Mouse (Mus musculus) heart, adult 8-10 months (tissue): ENCODE measurements around the gene Cdk18. TPM values are rescaled to one million over a fixed set of nuclear protein-coding genes. Genes with fewer than 3 reads are reported as not detected.

Experiments used
- DNase-seq: peaks from one replicate; pipeline ENCODE4 v3.0.0; 2022; ENCODE audit warnings: low spot score
- total RNA-seq, 4 experiments: library from RNA; stranded (reverse); gene quantifications; 2 replicates each; pipeline ENCODE4 v1.2.4; 2022

The Cdk18 gene
- total RNA-seq, 4 experiments from 2014 or later = 16.9 to 21.5 (median 18.3) TPM

DNA sequence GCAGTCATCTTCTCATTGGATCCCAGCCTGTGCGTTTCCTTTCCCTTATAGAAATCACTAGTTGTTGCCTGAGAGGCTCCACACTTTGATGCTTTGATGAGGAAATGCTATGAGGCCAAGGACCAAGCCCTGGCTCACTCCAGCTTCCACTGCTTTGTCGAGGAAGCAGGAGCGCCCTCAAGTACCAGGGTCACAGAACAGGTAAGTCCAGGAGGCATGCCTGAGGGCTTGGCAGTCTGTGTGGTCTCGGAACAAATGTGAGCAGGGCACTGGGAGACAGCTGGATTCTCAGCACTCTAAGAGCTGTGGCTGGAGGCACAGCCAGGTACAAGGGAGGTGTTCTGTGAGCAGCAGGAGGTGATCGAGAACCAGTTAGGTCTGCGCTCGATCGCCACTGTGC is 27.1 kb downstream of the Cdk18 start:
- no peak for DNase-seq

DNA sequence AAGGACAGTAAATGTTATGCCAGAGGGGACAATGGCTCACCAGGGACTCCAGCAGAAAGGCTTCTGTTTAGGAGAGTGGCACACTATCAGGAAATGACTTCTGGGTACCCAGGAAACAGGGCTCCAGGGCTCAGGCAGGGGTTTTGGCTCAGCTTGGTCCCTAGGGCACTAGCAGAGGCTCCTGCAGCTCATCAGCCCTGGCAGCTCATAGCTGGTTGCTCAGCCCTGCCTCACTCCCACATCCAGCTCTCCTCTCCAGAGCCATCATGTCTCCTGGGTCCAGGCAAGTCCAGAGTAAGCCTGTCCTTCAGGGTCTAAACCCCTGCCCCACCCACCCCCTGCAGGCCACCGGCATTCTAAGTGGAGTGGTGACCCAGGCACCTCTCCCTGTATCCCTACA is 28.1 kb downstream of the Cdk18 start:
- no peak for DNase-seq

DNA sequence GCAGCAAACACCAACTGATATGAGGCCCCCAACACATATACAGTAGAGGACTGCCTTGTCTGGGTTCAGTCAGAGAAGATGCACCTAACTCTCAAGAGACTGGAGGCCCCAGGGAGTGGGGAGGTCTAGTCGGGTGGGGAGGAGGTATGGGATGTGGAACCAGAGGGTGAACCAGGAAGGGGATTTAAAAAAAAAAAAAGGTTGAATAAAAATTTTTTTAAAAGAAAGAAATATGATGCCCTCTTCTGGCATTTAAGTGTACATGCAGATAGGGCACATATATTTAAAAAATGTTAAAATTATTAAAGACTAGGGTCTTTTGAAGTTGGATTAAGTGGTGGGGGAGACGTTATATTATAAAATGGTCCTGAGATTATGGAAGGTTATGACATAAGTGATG is 30.1 kb downstream of the Cdk18 start:
- no peak for DNase-seq

DNA sequence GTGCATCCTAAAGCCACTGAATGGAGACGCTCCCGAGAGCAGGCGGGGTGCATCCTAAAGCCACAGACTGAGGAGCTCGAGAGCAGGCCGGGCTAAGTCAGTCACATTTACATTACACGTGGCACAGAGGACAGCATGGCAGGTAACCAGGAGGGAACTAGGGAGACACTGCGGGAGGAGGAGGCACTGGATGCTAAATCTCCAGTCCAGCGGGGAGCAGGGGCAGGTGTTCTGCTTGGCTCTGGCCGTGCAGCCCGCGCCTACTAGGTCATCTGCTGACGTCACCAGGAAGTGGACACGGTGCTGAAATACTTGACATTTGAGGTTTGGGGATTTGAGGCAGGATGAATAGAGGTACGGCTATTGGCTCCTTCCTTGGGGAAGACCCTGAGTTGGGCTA is 35.1 kb downstream of the Cdk18 start:
- no peak for DNase-seq

DNA sequence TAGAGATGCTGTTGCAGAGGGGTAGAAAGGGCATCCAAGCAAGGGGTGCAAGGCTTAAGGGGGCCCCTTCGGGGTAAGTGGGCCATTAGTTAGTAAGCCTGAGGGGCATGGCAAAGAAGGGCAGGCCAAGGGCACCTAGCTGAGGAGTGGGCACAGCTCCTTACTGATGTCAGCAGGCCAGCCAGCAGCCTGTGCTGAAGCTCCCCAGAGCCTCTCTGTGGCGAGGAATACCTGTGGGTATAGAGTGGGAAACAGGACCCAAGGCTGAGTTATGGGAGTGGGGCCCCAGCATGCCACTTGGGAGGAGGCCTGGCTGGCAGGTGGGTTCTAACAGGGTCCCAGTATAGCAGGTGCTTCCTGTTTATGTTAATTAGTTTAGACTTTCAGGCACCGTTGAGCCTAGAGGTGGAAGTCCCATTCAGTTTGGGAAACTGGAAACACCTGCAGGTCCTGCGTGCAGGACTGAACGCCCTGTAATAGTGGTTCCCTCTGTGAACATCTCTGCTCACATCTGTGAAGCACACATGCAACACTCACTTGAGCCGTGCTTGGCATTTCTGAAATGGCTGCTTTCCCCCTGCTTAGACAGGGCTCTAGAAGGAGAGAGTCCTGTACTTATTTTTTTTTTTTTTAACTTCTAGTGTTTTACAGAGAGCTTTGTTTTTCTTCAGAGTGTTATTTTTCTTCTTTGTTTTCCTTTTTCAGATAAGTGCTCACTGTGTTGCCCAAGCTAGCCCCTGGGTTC is 37.4 kb downstream of the Cdk18 start:
- no peak for DNase-seq

- DNase-seq = no peak
Measured at GRCm38 (mm10) chr1:132099775-132100174, 39.7 kb downstream of the Cdk18 start.

DNA sequence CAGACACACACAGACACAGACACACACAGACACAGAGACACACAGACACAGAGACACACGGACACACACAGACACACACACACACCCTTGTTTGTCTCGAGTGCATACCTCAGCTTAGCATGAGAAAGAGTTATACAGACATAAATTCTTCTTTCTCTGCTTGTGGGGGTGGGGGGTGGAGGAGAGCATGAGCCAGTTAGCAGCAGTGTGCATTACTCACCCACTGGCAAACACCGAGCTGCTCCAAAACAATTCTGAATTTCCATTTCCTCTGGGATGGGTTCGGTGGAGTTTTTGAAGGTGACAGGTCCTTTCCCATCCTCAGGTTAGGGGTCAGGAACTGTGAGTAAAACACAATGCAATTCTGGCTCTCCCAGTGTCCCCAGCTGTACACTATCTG is 40.5 kb downstream of the Cdk18 start:
- no peak for DNase-seq

GRCm38 (mm10) chr1:132098076-132098475 is 41.4 kb downstream of the Cdk18 start:
- DNase-seq = no peak

GRCm38 (mm10) chr1:132095356-132096004 is 44.0 kb downstream of the Cdk18 start:
- DNase-seq = peak; percentile 62

DNA sequence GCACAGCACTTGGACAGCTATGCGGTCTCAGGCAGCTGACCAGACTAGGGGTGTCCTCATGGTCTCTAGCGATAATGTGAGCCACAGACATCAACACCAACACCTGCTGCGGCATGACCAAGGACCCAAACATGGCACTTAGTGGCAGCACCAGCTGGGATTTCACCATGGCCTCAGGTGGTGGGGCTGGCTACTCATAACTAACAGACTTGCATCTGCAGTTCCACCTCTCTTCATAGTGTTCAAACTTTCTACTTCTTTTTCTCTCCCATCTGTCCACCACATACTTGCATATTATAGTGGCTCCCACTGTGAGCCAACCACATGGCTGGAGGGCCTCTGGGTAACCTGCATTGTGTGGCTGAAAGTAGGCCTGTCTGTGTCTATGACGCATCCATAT is 46.2 kb downstream of the Cdk18 start:
- no peak for DNase-seq

- no peak for DNase-seq
Measured at GRCm38 (mm10) chr1:132090266-132090665, 49.2 kb downstream of the Cdk18 start.

GRCm38 (mm10) chr1:132089767-132090166 is 49.7 kb downstream of the Cdk18 start:
- no peak for DNase-seq

DNA sequence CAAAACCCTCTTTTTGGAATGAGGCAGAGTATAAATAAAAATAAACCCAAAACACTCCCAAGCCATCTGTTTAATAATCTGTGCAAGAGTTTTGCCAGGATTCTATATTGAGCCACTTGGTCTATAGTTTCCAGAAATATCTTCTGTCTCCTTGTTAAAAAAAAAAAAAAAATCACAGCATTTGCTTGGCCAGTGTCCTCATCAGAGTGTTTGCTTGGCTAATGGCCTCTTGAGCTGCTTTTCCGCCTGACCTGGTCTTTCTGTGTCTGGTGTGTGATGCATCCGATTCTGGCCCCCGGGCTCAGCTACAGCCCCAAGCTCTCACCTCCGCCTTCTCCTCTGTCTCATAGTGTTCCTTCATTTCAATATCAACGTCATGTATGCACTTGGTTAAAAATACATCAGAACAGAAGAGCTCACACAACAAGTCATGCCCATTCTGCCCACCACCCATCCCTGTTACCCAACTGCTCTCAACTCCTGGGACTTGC is 51.3 kb downstream of the Cdk18 start:
- DNase-seq = no peak

GRCm38 (mm10) chr1:132085181-132086049 is 54.1 kb downstream of the Cdk18 start:
- DNase-seq = no peak

- DNase-seq = no peak
Measured at GRCm38 (mm10) chr1:132078413-132078812, 61.1 kb downstream of the Cdk18 start.

GRCm38 (mm10) chr1:132075576-132075975 is 63.9 kb downstream of the Cdk18 start:
- DNase-seq = no peak

DNA sequence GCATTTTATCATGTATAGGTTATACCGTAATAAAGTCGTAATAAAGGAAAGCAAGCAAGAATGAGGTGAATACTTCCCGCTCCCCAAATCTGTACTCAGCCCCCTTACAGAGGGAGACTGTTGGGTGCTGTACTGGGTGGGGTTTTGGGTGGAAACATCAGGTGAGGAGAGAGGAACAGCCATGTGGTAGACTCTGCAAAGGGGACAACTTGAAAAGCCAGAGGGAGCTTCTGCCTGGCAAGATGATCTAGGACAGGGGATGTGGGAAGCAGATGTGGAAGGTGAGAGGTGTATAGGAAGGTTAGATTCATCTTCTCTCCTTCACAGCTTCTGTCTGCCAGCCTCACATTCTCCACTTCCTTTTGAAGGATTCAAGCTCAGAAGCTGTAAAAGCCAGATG is 68.8 kb downstream of the Cdk18 start:
- no peak for DNase-seq

DNA sequence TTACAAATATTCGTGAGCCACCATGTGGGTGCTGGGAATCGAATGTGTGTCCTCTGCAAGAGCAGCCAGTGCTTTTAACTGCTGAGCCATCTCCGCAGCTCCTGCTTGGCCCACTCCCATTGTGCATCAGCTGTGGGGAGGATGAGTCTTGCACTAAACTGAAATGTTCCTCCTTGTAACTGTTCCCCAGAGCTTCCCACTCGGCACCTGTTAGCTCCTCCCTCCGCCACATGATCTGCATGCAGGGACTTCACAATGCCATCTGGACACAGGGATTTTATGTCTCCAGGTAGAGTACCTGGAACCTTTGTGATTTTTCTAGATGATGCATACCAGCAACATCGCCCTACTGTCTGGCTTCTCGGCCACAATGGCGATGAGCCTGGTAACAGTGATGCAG is 70.0 kb downstream of the Cdk18 start:
- DNase-seq = no peak

DNA sequence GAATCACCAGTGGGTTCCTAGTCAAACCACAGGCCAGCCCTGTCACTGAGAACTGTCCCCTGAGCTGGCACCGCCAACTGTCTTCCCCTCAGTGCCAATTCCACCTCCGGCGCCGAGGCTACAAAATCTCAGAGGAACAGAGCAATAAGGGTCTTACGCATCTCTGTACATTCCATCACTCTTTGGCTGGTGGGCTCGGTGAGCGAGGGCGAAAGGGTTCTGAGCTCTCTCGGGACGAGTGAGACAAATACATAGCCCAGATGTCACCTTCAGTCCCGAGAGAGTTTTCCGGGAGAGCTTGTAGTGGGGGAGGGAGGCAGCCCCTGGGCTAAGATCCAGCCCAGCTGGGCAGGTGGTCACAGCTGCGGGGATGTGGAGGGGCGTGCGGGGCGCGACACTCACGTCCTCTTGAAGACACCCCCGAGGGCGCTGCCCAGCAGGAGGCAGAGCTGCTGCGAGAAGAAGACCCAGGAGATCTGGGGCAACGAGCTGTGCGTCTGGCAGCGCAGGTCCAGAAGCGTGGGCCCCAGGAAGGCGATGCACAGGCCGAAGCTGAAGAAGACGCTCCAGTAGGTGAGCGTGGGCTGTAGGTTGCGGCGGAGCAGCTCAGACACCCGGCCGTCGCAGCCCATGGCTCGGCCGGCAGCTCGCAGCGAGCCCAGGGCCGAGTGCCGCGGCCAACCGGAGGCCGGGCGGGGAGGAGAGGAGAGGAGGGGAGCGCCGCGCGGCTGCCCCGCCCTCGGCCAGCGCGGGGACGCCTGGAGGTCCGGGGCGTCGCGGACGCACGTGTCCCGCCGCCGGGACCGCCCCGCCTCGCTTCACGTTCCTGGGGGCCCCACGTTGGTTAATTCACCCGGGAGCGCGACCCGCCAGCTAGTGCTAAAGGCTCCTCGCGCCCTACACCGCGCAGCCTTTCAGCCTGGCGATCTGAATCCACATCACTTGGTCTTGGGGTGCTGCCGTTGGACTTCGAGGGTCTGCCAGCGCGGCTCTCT is 71.9 kb downstream of the Cdk18 start, which contains the start of gene Mfsd4a:
TSS of gene Mfsd4a (minus strand) at position 802 of the 995 bp plus-strand sequence.
- DNase-seq = peak; percentile 16

GRCm38 (mm10) chr1:132065475-132066172 is 73.9 kb downstream of the Cdk18 start:
- DNase-seq = no peak
